Mouse (Mus musculus): ENCODE results near the gene Acad10.

The Acad10 gene

GRCm38 (mm10) chr5:121595758-121596157, 64.6 kb downstream of the Acad10 start:
- no peak for DNase-seq

- no peak for DNase-seq
Measured at GRCm38 (mm10) chr5:121594714-121595313, 65.5 kb downstream of the Acad10 start.

- peak; percentile 84 to 86 for DNase-seq
Measured at GRCm38 (mm10) chr5:121593451-121594401, 66.6 kb downstream of the Acad10 start, which contains the start of gene Aldh2. Gene Aldh2 (minus strand): TSS chr5:121593824.

GRCm38 (mm10) chr5:121592816-121593407, 67.4 kb downstream of the Acad10 start:
- no peak for DNase-seq

- DNase-seq = no peak
Measured at GRCm38 (mm10) chr5:121592064-121592815, 68.1 kb downstream of the Acad10 start.

GRCm38 (mm10) chr5:121591417-121592063, 68.8 kb downstream of the Acad10 start:
- no peak for DNase-seq

GRCm38 (mm10) chr5:121589928-121590327, 70.4 kb downstream of the Acad10 start:
- DNase-seq = no peak

GRCm38 (mm10) chr5:121586400-121587039, 73.8 kb downstream of the Acad10 start:
- DNase-seq = peak; percentile 23 to 29

GRCm38 (mm10) chr5:121585699-121586098, 74.6 kb downstream of the Acad10 start:
- DNase-seq = no peak

GRCm38 (mm10) chr5:121585005-121585404, 75.3 kb downstream of the Acad10 start:
- no peak for DNase-seq

GRCm38 (mm10) chr5:121583765-121584501, 76.4 kb downstream of the Acad10 start:
- peak; percentile 23 to 41 for DNase-seq

GRCm38 (mm10) chr5:121581945-121582344, 78.4 kb downstream of the Acad10 start:
- no peak for DNase-seq

- DNase-seq = no peak
Measured at GRCm38 (mm10) chr5:121576927-121577488, 83.3 kb downstream of the Acad10 start.

- no peak for DNase-seq
Measured at GRCm38 (mm10) chr5:121575867-121576266, 84.4 kb downstream of the Acad10 start.

- peak; percentile 40 to 62 for DNase-seq
Measured at GRCm38 (mm10) chr5:121574145-121574544, 86.2 kb downstream of the Acad10 start.

All from thymus, postnatal 36 days (tissue).